Mouse (Mus musculus) C2C12 (cell line): ENCODE results near the gene Pclo.

ENCODE experiments used
- CEBPB ChIP-seq: IDR thresholded peaks from one replicate; pipeline ENCODE4 v1.6.1; 2011; ENCODE audit warnings: low read depth, mild to moderate bottlenecking, control low read depth, moderate library complexity
- CTCF ChIP-seq: IDR thresholded peaks from one replicate; pipeline ENCODE4 v1.5.1; 2011; ENCODE audit not compliant: control insufficient read depth, insufficient read depth, insufficient read length
- FOSL1 ChIP-seq: IDR thresholded peaks from one replicate; pipeline ENCODE4 v1.8.0; 2011; ENCODE audit warnings: mild to moderate bottlenecking, low read length; ENCODE audit not compliant: poor library complexity, insufficient read depth, severe bottlenecking
- MAX ChIP-seq: IDR thresholded peaks from one replicate; pipeline ENCODE4 v1.6.1; 2011; ENCODE audit warnings: mild to moderate bottlenecking, control low read depth
- MYOG ChIP-seq: IDR thresholded peaks from one replicate; pipeline ENCODE4 v1.6.1; 2011; ENCODE audit not compliant: control insufficient read depth, insufficient read length; ENCODE audit errors: extremely low read depth
- USF1 ChIP-seq: IDR thresholded peaks from one replicate; pipeline ENCODE4 v1.6.1; 2011; ENCODE audit warnings: low read depth, mild to moderate bottlenecking, control low read depth, moderate library complexity

- TF ChIP-seq CTCF (no peak), CEBPB (no peak), MYOG (no peak), FOSL1 (no peak), MAX (no peak), USF1 (no peak)
Measured at GRCm38 (mm10) chr5:14705423-14705822, 190.7 kb downstream of the Pclo start.
